Mouse (Mus musculus) MEL (cell line): ENCODE measurements around the gene Nelfb. TPM values are rescaled to one million over a fixed set of nuclear protein-coding genes. Genes with fewer than 3 reads are reported as not detected.

ENCODE experiments used
- DNase-seq: peaks from one replicate; pipeline ENCODE4 v3.0.0; 2011; ENCODE audit warnings: low read depth, low spot score
- H3K27ac ChIP-seq: 2 replicates; pipeline ENCODE4 v1.5.1; 2012; ENCODE audit warnings: low read depth, mild to moderate bottlenecking, control low read depth, low read length, moderate library complexity; ENCODE audit not compliant: control insufficient read depth
- H3K27me3 ChIP-seq, 2 experiments: fragments of 150-350 bp in 1 of 2; sonication (generic) in 1 of 2; 2 replicates each; pipeline ENCODE4 v1.6.1; 2012; ENCODE audit warnings: low read length in 2 of 2, mild to moderate bottlenecking in 2 of 2, improper control_type of control experiment in 1 of 2, moderate library complexity in 1 of 2; ENCODE audit not compliant: insufficient read depth in 2 of 2, control insufficient read depth in 1 of 2
- H3K36me3 ChIP-seq, 2 experiments: 2 replicates each; pipeline ENCODE4 v1.6.1; 2012 to 2014; ENCODE audit warnings: low read length in 2 of 2, improper control_type of control experiment in 1 of 2, inconsistent platforms in 1 of 2, mild to moderate bottlenecking in 1 of 2; ENCODE audit not compliant: insufficient read depth in 2 of 2, control insufficient read depth in 1 of 2
- H3K4me1 ChIP-seq, 2 experiments: fragments of 150-350 bp in 1 of 2; sonication (generic) in 1 of 2; 2 replicates each; pipeline ENCODE4 v1.6.1; 2012; ENCODE audit warnings: low read length in 2 of 2, improper control_type of control experiment in 1 of 2, mild to moderate bottlenecking in 1 of 2; ENCODE audit not compliant: insufficient read depth in 2 of 2, control insufficient read depth in 1 of 2
- H3K4me3 ChIP-seq, 2 experiments: fragments of 150-350 bp in 1 of 2; sonication (generic) in 1 of 2; 2 replicates each; pipeline ENCODE4 v1.5.1; 2012; ENCODE audit warnings: low read depth in 2 of 2, low read length in 2 of 2, mild to moderate bottlenecking in 2 of 2, moderate library complexity in 2 of 2, control low read depth in 1 of 2, improper control_type of control experiment in 1 of 2; ENCODE audit not compliant: control insufficient read depth in 1 of 2, insufficient read depth in 1 of 2
- H3K79me2 ChIP-seq: 2 replicates; pipeline ENCODE4 v1.6.1; 2012; ENCODE audit warnings: mild to moderate bottlenecking, low read length, moderate library complexity; ENCODE audit not compliant: control insufficient read depth, poor library complexity, insufficient read depth
- H3K9ac ChIP-seq: 2 replicates; pipeline ENCODE4 v1.6.1; 2012; ENCODE audit warnings: low read depth, mild to moderate bottlenecking, control low read depth, low read length, moderate library complexity; ENCODE audit not compliant: control insufficient read depth, poor library complexity, severe bottlenecking
- H3K9me3 ChIP-seq: fragments of 150-350 bp; sonication (generic); replicated peaks from 2 replicates; pipeline ENCODE4 v1.6.1; 2012; ENCODE audit warnings: mild to moderate bottlenecking, low read length, improper control_type of control experiment, moderate library complexity; ENCODE audit not compliant: insufficient read depth
- BHLHE40 ChIP-seq: IDR thresholded peaks from 2 replicates; pipeline ENCODE4 v1.6.1; 2012; ENCODE audit warnings: low read depth, mild to moderate bottlenecking, inconsistent platforms, low read length, improper control_type of control experiment, borderline replicate concordance
- CHD1 ChIP-seq: IDR thresholded peaks from 2 replicates; pipeline ENCODE4 v1.6.1; 2012; ENCODE audit warnings: low read depth, mild to moderate bottlenecking, inconsistent platforms, low read length, improper control_type of control experiment
- CHD2 ChIP-seq: IDR thresholded peaks from 2 replicates; pipeline ENCODE4 v1.6.1; 2011; ENCODE audit warnings: low read length, improper control_type of control experiment
- E2F4 ChIP-seq: IDR thresholded peaks from 2 replicates; pipeline ENCODE4 v1.6.1; 2011; ENCODE audit warnings: low read depth, low read length, improper control_type of control experiment, borderline replicate concordance
- EP300 ChIP-seq, 2 experiments: IDR thresholded peaks; 2 replicates each; pipeline ENCODE4 v1.6.1; 2011; ENCODE audit warnings: improper control_type of control experiment in 2 of 2, low read length in 2 of 2, low read depth in 1 of 2, mild to moderate bottlenecking in 1 of 2
- ETS1 ChIP-seq: IDR thresholded peaks from 2 replicates; pipeline ENCODE4 v1.6.1; 2012; ENCODE audit warnings: low read depth, mild to moderate bottlenecking, inconsistent platforms, low read length, improper control_type of control experiment, moderate library complexity
- MAZ ChIP-seq: IDR thresholded peaks from 2 replicates; pipeline ENCODE4 v1.6.1; 2012; ENCODE audit warnings: low read depth, mild to moderate bottlenecking, inconsistent platforms, low read length, improper control_type of control experiment
- MXI1 ChIP-seq: IDR thresholded peaks from 2 replicates; pipeline ENCODE4 v1.6.1; 2011; ENCODE audit warnings: mild to moderate bottlenecking, low read depth, low read length, improper control_type of control experiment
- MYB ChIP-seq: IDR thresholded peaks from 2 replicates; pipeline ENCODE4 v1.6.1; 2011; ENCODE audit warnings: mild to moderate bottlenecking, low read depth, low read length, improper control_type of control experiment
- NELFE ChIP-seq: IDR thresholded peaks from 2 replicates; pipeline ENCODE4 v1.6.1; 2011; ENCODE audit warnings: low read depth, low read length, improper control_type of control experiment
- POLR2A ChIP-seq, 2 experiments: IDR thresholded peaks; 2 replicates each; pipeline ENCODE4 v1.6.1; 2011 to 2012; ENCODE audit warnings: low read length in 2 of 2, mild to moderate bottlenecking in 2 of 2, control low read depth in 1 of 2, improper control_type of control experiment in 1 of 2, low read depth in 1 of 2, moderate library complexity in 1 of 2; ENCODE audit not compliant: control insufficient read depth in 1 of 2, insufficient read depth in 1 of 2, poor library complexity in 1 of 2
- POLR2AphosphoS2 ChIP-seq: IDR thresholded peaks from 2 replicates; pipeline ENCODE4 v1.6.1; 2011; ENCODE audit warnings: low read length, improper control_type of control experiment
- POLR2AphosphoS5 ChIP-seq: IDR thresholded peaks from 2 replicates; pipeline ENCODE4 v1.6.1; 2012; ENCODE audit warnings: low read depth, borderline replicate concordance, mild to moderate bottlenecking, inconsistent platforms, low read length, moderate library complexity, mixed read lengths
- RAD21 ChIP-seq: IDR thresholded peaks from 2 replicates; pipeline ENCODE4 v1.6.1; 2011; ENCODE audit warnings: mild to moderate bottlenecking, low read depth, low read length, improper control_type of control experiment
- SIN3A ChIP-seq: IDR thresholded peaks from 2 replicates; pipeline ENCODE4 v1.6.1; 2012; ENCODE audit warnings: low read length, improper control_type of control experiment, inconsistent platforms
- SMC3 ChIP-seq: IDR thresholded peaks from 2 replicates; pipeline ENCODE4 v1.6.1; 2011; ENCODE audit warnings: low read depth, low read length, improper control_type of control experiment
- USF1 ChIP-seq: IDR thresholded peaks from 2 replicates; pipeline ENCODE4 v1.6.1; 2014; ENCODE audit warnings: low read depth, mild to moderate bottlenecking, inconsistent platforms, low read length, improper control_type of control experiment, moderate library complexity
- USF2 ChIP-seq, 2 experiments: IDR thresholded peaks; 2 replicates each; pipeline ENCODE4 v1.6.1; 2011 to 2012; ENCODE audit warnings: improper control_type of control experiment in 2 of 2, low read length in 2 of 2, borderline replicate concordance in 1 of 2, inconsistent platforms in 1 of 2, low read depth in 1 of 2, mild to moderate bottlenecking in 1 of 2; ENCODE audit not compliant: insufficient read depth in 1 of 2
- polyA plus RNA-seq, 2 experiments: library from polyadenylated mRNA; stranded (reverse) in 1 of 2; unstranded in 1 of 2; fragments of >175 nt in 1 of 2; fragments of >200 nt in 1 of 2; gene quantifications; 2 replicates each; pipeline versions ENCODE4 v1.2.1 to v1.2.4; 2012; ENCODE audit warnings: low replicate concordance in 2 of 2, low read depth in 1 of 2; ENCODE audit not compliant: insufficient read length in 2 of 2, insufficient read depth in 1 of 2, missing spikeins in 1 of 2
- total RNA-seq: library from RNA; depleted of rRNA; stranded (reverse); fragments of 300-350 nt; gene quantifications from 2 replicates; pipeline ENCODE4 v1.2.3, GENCODE M21; 2012

Nelfb gene
- total and polyA plus RNA-seq, 3 experiments, result 62.9 to 83.5 TPM; not detected in 1

GRCm38 (mm10) chr2:25167919-25168664 lies 43.2 kb downstream of the Nelfb start:
- Histone ChIP-seq H3K27me3 (no peaks in the 10 kb centered on the region), H3K4me1 (peaks cover 5 to 28% of the 10 kb centered on the region in 2 experiments), H3K79me2 (no peaks in the 10 kb centered on the region; the same call in 1 of the 2 replicates), H3K4me3 (peak overlapping the region; percentile 39 to 78), H3K36me3 (peaks cover 0 to 10% of the 10 kb centered on the region in 2 experiments; a peak in 2 of 4 replicates), H3K27ac (no peak overlapping the region; the same call in 1 of the 2 replicates), H3K9ac (peak overlapping the region; percentile 75), H3K9me3 (no peaks in the 10 kb centered on the region)
- no peak for TF ChIP-seq POLR2AphosphoS5
- TF ChIP-seq MXI1, result peak; percentile 53
- peak; percentile 47 for TF ChIP-seq NELFE
- peak; percentile 31; the same call in 1 of the 2 replicates for TF ChIP-seq POLR2AphosphoS2
- peak; percentile 48 for TF ChIP-seq ETS1
- TF ChIP-seq MYB, result no peak
- TF ChIP-seq SIN3A, result peak; percentile 45; the same call in 1 of the 2 replicates
- TF ChIP-seq SMC3, result no peak
- peak; percentile 46; the same call in 1 of the 2 replicates for TF ChIP-seq CHD2
- 0 out of 2 replicates have a peak, but pooled peaks have one; percentile 28 for TF ChIP-seq BHLHE40
- TF ChIP-seq EP300 (IDR thresholded peaks at IDR 0.05; ENCODE audit: low read depth in 1 of 2, low read length in 2 of 2), result peak in 1 of 2 experiments; percentile 17; a peak in 1 of 4 replicates
- peak; percentile 81 for TF ChIP-seq MAZ
- TF ChIP-seq E2F4, result peak; percentile 64; the same call in 1 of the 2 replicates
- peak in 1 of 2 experiments; percentile 48; a peak in 1 of 4 replicates for TF ChIP-seq POLR2A (IDR thresholded peaks at IDR 0.05; ENCODE audit: control insufficient read depth in 1 of 2, insufficient read depth in 1 of 2, low read depth in 1 of 2, low read length in 2 of 2, poor library complexity in 1 of 2)
- no peak for TF ChIP-seq RAD21
- peak; percentile 66 for DNase-seq

GRCm38 (mm10) chr2:25167481-25167880 lies 43.8 kb downstream of the Nelfb start:
- H3K4me1 ChIP-seq, result peaks cover 5 to 25% of the 10 kb centered on the region in 2 experiments

More at GRCm38 (mm10) chr2:25167481-25167880, 43.8 kb downstream of the Nelfb start:
- H3K27ac ChIP-seq, result no peak overlapping the region; the same call in 1 of the 2 replicates
- H3K9me3 ChIP-seq, result no peaks in the 10 kb centered on the region
- TF ChIP-seq USF1 (peak; percentile 74), USF2 (IDR thresholded peaks at IDR 0.05; ENCODE audit: borderline replicate concordance in 1 of 2, insufficient read depth in 1 of 2, low read depth in 1 of 2, low read length in 2 of 2) (no peak), SIN3A (no peak), CHD1 (no peak)
- no peaks in the 10 kb centered on the region; the same call in 1 of the 2 replicates for H3K79me2 ChIP-seq
- DNase-seq, result peak; percentile 29
- H3K9ac ChIP-seq, result peak overlapping the region; percentile 75
- no peaks in the 10 kb centered on the region for H3K27me3 ChIP-seq
- peak overlapping the region; percentile 39 to 78 for H3K4me3 ChIP-seq
- peaks cover 0 to 10% of the 10 kb centered on the region in 2 experiments; a peak in 2 of 4 replicates for H3K36me3 ChIP-seq
